Mouse (Mus musculus): ENCODE results near the gene Cabp4. TPM values are rescaled to one million over a fixed set of nuclear protein-coding genes. Genes with fewer than 3 reads are reported as not detected.

Gene Cabp4
- total RNA-seq, 2 experiments from 2014 or later = not detected

GRCm38 (mm10) chr19:4166678-4167476 lies 23.0 kb upstream of the Cabp4 start:
- no peak for ATAC-seq (replicated peaks; ENCODE audit: poor library complexity)

GRCm38 (mm10) chr19:4164721-4165120 lies 20.9 kb upstream of the Cabp4 start:
- no peak for ATAC-seq (replicated peaks; ENCODE audit: poor library complexity)

GRCm38 (mm10) chr19:4164100-4164499 lies 20.3 kb upstream of the Cabp4 start:
- ATAC-seq (replicated peaks; ENCODE audit: poor library complexity) = no peak

GRCm38 (mm10) chr19:4163543-4163887 lies 19.7 kb upstream of the Cabp4 start:
- no peak; the same call in 1 of the 2 replicates for ATAC-seq (replicated peaks; ENCODE audit: poor library complexity)

GRCm38 (mm10) chr19:4162646-4163542 lies 19.1 kb upstream of the Cabp4 start, which contains the start of gene Rps6kb2:
Rps6kb2 (minus strand) TSS chr19:4163354.
- ATAC-seq (replicated peaks; ENCODE audit: poor library complexity) = peak; percentile 97

GRCm38 (mm10) chr19:4159049-4159448 lies 15.2 kb upstream of the Cabp4 start:
- no peak for ATAC-seq (replicated peaks; ENCODE audit: poor library complexity)

GRCm38 (mm10) chr19:4156771-4157170 lies 12.9 kb upstream of the Cabp4 start:
- ATAC-seq (replicated peaks; ENCODE audit: poor library complexity) = no peak

- ATAC-seq (replicated peaks; ENCODE audit: poor library complexity) = no peak
Observed at GRCm38 (mm10) chr19:4156073-4156579, 12.3 kb upstream of the Cabp4 start.

- peak; percentile 28; the same call in 1 of the 2 replicates for ATAC-seq (replicated peaks; ENCODE audit: poor library complexity)
Observed at GRCm38 (mm10) chr19:4155223-4156072, 11.6 kb upstream of the Cabp4 start.

- peak; percentile 66 for ATAC-seq (replicated peaks; ENCODE audit: poor library complexity)
Observed at GRCm38 (mm10) chr19:4154437-4155222, 10.8 kb upstream of the Cabp4 start.

- ATAC-seq (replicated peaks; ENCODE audit: poor library complexity) = no peak
Observed at GRCm38 (mm10) chr19:4153232-4153654, 9.4 kb upstream of the Cabp4 start, which contains the start of gene Ptprcap. Ptprcap (plus strand) TSS chr19:4153604.

- no peak for ATAC-seq (replicated peaks; ENCODE audit: poor library complexity)
Observed at GRCm38 (mm10) chr19:4152445-4153231, 8.8 kb upstream of the Cabp4 start.

GRCm38 (mm10) chr19:4151898-4152297 lies 8.1 kb upstream of the Cabp4 start:
- no peak for ATAC-seq (replicated peaks; ENCODE audit: poor library complexity)

- no peak for ATAC-seq (replicated peaks; ENCODE audit: poor library complexity)
Observed at GRCm38 (mm10) chr19:4151488-4151860, 7.6 kb upstream of the Cabp4 start.

GRCm38 (mm10) chr19:4150567-4151487 lies 7.0 kb upstream of the Cabp4 start:
- no peak for ATAC-seq (replicated peaks; ENCODE audit: poor library complexity)

GRCm38 (mm10) chr19:4149764-4150461 lies 6.1 kb upstream of the Cabp4 start:
- no peak for ATAC-seq (replicated peaks; ENCODE audit: poor library complexity)

GRCm38 (mm10) chr19:4149283-4149682 lies 5.5 kb upstream of the Cabp4 start:
- no peak for ATAC-seq (replicated peaks; ENCODE audit: poor library complexity)

All from megakaryocyte progenitor cell, adult 5-6 weeks (primary cell).